Mouse (Mus musculus): ENCODE results near the gene Urb2. TPM values are rescaled to one million over a fixed set of nuclear protein-coding genes. Genes with fewer than 3 reads are reported as not detected.
A peak's percentile ranks its signal among the peaks of the same experiment; 100 is the strongest.
"Not testable (repeated sequence)": the region's sequence is repeated elsewhere in the genome, so short reads cannot be mapped to it uniquely, and the experiment has no call there.

Gene Urb2
- polyA plus RNA-seq, 1 experiment from 2014 or later: 5.9 TPM

- peak; percentile 90 for ATAC-seq (ENCODE audit: low FRiP score)
- Histone ChIP-seq H3K36me3 (peaks cover 14% of the 10 kb centered on the region), H3K27me3 (no peaks in the 10 kb centered on the region), H3K9me3 (replicated peaks) (no peaks in the 10 kb centered on the region), H3K4me2 (replicated peaks) (peak overlapping the region; percentile 77), H3K9ac (peak overlapping the region; percentile 75), H3K27ac (peak overlapping the region; percentile 96), H3K4me3 (peak overlapping the region; percentile 85), H3K4me1 (peaks cover 29% of the 10 kb centered on the region)
- under 1% methylated on average over 66 of the region's 87 CpGs for WGBS
Observed at GRCm38 (mm10) chr8:124020439-124021236, 670 bp upstream of the Urb2 start.

DNA sequence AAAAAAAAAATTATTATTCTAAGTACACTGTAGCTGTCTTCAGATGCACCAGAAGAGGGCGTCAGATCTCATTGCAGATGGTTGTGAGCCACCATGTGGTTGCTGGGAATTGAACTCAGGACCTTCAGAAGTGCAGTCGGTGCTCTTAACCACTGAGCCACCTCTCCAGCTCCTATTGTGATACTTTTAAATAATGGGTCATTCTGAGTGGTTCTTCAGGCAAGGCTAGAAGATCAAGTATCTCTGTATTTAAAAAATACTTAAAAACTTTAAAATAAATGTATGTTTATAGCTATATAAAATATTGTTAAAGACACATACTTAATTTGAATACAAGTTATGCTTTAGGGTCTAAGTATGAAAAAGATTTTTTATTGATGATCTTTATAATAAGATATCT is 5.0 kb downstream of the Urb2 start:
- not testable (repeated sequence) for H3K27ac ChIP-seq; H3K4me3 ChIP-seq; H3K4me2 ChIP-seq (replicated peaks); ATAC-seq (ENCODE audit: low FRiP score); H3K9me3 ChIP-seq (replicated peaks); H3K9ac ChIP-seq; H3K27me3 ChIP-seq
- peaks cover 60% of the 10 kb centered on the region for H3K36me3 ChIP-seq
- WGBS: 74% methylated on average over 2 of the region's 2 CpGs
- H3K4me1 ChIP-seq: peaks cover 10% of the 10 kb centered on the region

- H3K9ac ChIP-seq: no peak overlapping the region
- H3K36me3 ChIP-seq: peaks cover 71% of the 10 kb centered on the region
- no peak overlapping the region for H3K27ac ChIP-seq
- 96% methylated on average over 6 of the region's 6 CpGs for WGBS
- no peaks in the 10 kb centered on the region for H3K4me1 ChIP-seq
- H3K4me2 ChIP-seq (replicated peaks): no peak overlapping the region
- H3K4me3 ChIP-seq: no peak overlapping the region
- H3K9me3 ChIP-seq (replicated peaks): no peaks in the 10 kb centered on the region
- H3K27me3 ChIP-seq: no peaks in the 10 kb centered on the region
- no peak for ATAC-seq (ENCODE audit: low FRiP score)
Observed at GRCm38 (mm10) chr8:124027831-124028230, 6.5 kb downstream of the Urb2 start.

- H3K4me2 ChIP-seq (replicated peaks): no peak overlapping the region
- 72% methylated on average over 5 of the region's 5 CpGs for WGBS
- H3K27me3 ChIP-seq: no peaks in the 10 kb centered on the region
- no peak overlapping the region for H3K9ac ChIP-seq
- H3K36me3 ChIP-seq: peaks cover 74% of the 10 kb centered on the region
- H3K4me3 ChIP-seq: no peak overlapping the region
- H3K27ac ChIP-seq: no peak overlapping the region
- no peak for ATAC-seq (ENCODE audit: low FRiP score)
- no peaks in the 10 kb centered on the region for H3K4me1 ChIP-seq
- no peaks in the 10 kb centered on the region for H3K9me3 ChIP-seq (replicated peaks)
Observed at GRCm38 (mm10) chr8:124033400-124033799, 12.1 kb downstream of the Urb2 start.

DNA sequence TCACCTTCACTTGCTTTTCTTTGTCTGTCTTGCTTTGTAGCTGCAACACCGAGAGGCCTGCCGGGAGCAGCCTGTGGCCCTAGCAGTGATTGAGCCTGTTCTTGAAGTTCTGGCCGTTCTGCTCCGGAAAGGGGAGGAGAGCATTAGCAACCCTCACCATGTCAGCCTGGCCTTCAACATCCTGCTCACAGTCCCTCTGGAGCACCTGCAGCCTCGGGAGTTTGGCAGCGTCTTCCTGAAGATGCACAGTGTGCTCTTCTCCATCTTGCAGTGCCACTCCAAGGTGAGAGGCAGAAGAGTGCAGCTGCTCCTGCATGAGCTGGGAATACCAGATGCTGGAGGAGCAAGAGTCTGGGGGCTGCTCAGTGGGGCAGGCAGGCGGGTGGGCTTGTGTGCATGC is 16.8 kb downstream of the Urb2 start:
- Histone ChIP-seq H3K27me3 (no peaks in the 10 kb centered on the region), H3K36me3 (peaks cover 67% of the 10 kb centered on the region), H3K4me2 (replicated peaks) (no peak overlapping the region), H3K9me3 (replicated peaks) (no peaks in the 10 kb centered on the region), H3K4me1 (no peaks in the 10 kb centered on the region), H3K4me3 (no peak overlapping the region), H3K27ac (no peak overlapping the region), H3K9ac (no peak overlapping the region)
- 95% methylated on average over 7 of the region's 7 CpGs for WGBS
- ATAC-seq (ENCODE audit: low FRiP score): no peak

GRCm38 (mm10) chr8:124039351-124039750 is 18.0 kb downstream of the Urb2 start:
- Histone ChIP-seq H3K36me3 (peaks cover 68% of the 10 kb centered on the region), H3K9me3 (replicated peaks) (no peaks in the 10 kb centered on the region)
- ATAC-seq (ENCODE audit: low FRiP score): no peak

DNA sequence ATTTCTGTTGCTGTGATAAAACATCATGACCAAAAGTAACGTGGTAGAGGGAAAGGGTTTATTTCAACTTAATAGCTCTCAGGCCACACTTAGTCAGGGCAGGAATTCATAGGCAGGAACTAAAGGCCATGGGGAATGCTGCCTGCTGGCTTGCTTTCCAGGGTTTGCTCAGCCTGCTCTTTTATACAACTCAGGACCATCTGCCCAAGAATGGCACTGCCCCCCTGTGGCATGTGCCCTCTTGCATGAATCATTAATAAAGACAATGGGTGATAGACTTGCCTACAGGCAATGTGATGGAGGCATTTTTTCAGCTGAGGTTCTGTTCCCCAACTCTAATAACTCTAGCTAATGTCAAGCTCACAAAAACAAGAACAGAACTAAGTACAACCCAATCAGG is 20.9 kb downstream of the Urb2 start:
- ATAC-seq (ENCODE audit: low FRiP score): no peak
- Histone ChIP-seq H3K27ac (no peak overlapping the region), H3K9me3 (replicated peaks) (no peaks in the 10 kb centered on the region), H3K4me1 (no peaks in the 10 kb centered on the region), H3K27me3 (no peaks in the 10 kb centered on the region), H3K4me2 (replicated peaks) (no peak overlapping the region), H3K36me3 (peaks cover 68% of the 10 kb centered on the region), H3K4me3 (no peak overlapping the region), H3K9ac (no peak overlapping the region)
- 80% methylated on average over 1 of the region's 1 CpGs for WGBS

More at GRCm38 (mm10) chr8:124039351-124039750, 18.0 kb downstream of the Urb2 start:
- Histone ChIP-seq H3K4me1 (no peaks in the 10 kb centered on the region), H3K27me3 (no peaks in the 10 kb centered on the region), H3K27ac (no peak overlapping the region), H3K9ac (no peak overlapping the region), H3K4me3 (no peak overlapping the region), H3K4me2 (replicated peaks) (no peak overlapping the region)
- 93% methylated on average over 4 of the region's 4 CpGs for WGBS

GRCm38 (mm10) chr8:124044421-124044820 is 23.1 kb downstream of the Urb2 start:
- no peaks in the 10 kb centered on the region for H3K4me1 ChIP-seq

GRCm38 (mm10) chr8:124044931-124045330 is 23.6 kb downstream of the Urb2 start:
- no peaks in the 10 kb centered on the region for H3K9me3 ChIP-seq (replicated peaks)
- no peak overlapping the region for H3K27ac ChIP-seq
- no peak overlapping the region for H3K4me2 ChIP-seq (replicated peaks)
- H3K27me3 ChIP-seq: no peaks in the 10 kb centered on the region
- no peak overlapping the region for H3K9ac ChIP-seq
- WGBS: 95% methylated on average over 12 of the region's 12 CpGs
- no peak overlapping the region for H3K4me3 ChIP-seq
- ATAC-seq (ENCODE audit: low FRiP score): no peak
- peaks cover 53% of the 10 kb centered on the region for H3K36me3 ChIP-seq
- no peaks in the 10 kb centered on the region for H3K4me1 ChIP-seq

More at GRCm38 (mm10) chr8:124044421-124044820, 23.1 kb downstream of the Urb2 start:
- H3K4me3 ChIP-seq: no peak overlapping the region
- H3K9me3 ChIP-seq (replicated peaks): no peaks in the 10 kb centered on the region
- ATAC-seq (ENCODE audit: low FRiP score): no peak
- WGBS: 91% methylated on average over 5 of the region's 5 CpGs
- no peak overlapping the region for H3K9ac ChIP-seq
- H3K4me2 ChIP-seq (replicated peaks): no peak overlapping the region
- no peaks in the 10 kb centered on the region for H3K27me3 ChIP-seq
- no peak overlapping the region for H3K27ac ChIP-seq
- peaks cover 54% of the 10 kb centered on the region for H3K36me3 ChIP-seq

GRCm38 (mm10) chr8:124045856-124046255 is 24.5 kb downstream of the Urb2 start:
- H3K9ac ChIP-seq: no peak overlapping the region
- H3K27me3 ChIP-seq: no peaks in the 10 kb centered on the region
- H3K4me3 ChIP-seq: no peak overlapping the region
- H3K4me2 ChIP-seq (replicated peaks): no peak overlapping the region
- H3K9me3 ChIP-seq (replicated peaks): no peaks in the 10 kb centered on the region
- peaks cover 51% of the 10 kb centered on the region for H3K36me3 ChIP-seq
- WGBS: 92% methylated on average over 8 of the region's 8 CpGs
- H3K27ac ChIP-seq: no peak overlapping the region
- no peaks in the 10 kb centered on the region for H3K4me1 ChIP-seq
- ATAC-seq (ENCODE audit: low FRiP score): no peak

- no peak overlapping the region for H3K4me2 ChIP-seq (replicated peaks)
- H3K4me3 ChIP-seq: no peak overlapping the region
- H3K27ac ChIP-seq: no peak overlapping the region
- no peak overlapping the region for H3K9ac ChIP-seq
- no peaks in the 10 kb centered on the region for H3K4me1 ChIP-seq
- peaks cover 17% of the 10 kb centered on the region for H3K36me3 ChIP-seq
- H3K9me3 ChIP-seq (replicated peaks): no peaks in the 10 kb centered on the region
- no peaks in the 10 kb centered on the region for H3K27me3 ChIP-seq
- peak; percentile 52; the same call in 1 of the 2 replicates for ATAC-seq (ENCODE audit: low FRiP score)
- 23% methylated on average over 3 of the region's 3 CpGs for WGBS
Observed at GRCm38 (mm10) chr8:124052110-124052509, 30.8 kb downstream of the Urb2 start.

- no peaks in the 10 kb centered on the region for H3K27me3 ChIP-seq
- H3K27ac ChIP-seq: no peak overlapping the region
- H3K4me3 ChIP-seq: no peak overlapping the region
- H3K9ac ChIP-seq: no peak overlapping the region
- WGBS: 57% methylated on average over 4 of the region's 4 CpGs
- no peaks in the 10 kb centered on the region for H3K4me1 ChIP-seq
- no peaks in the 10 kb centered on the region for H3K9me3 ChIP-seq (replicated peaks)
- no peak for ATAC-seq (ENCODE audit: low FRiP score)
- peaks cover 12% of the 10 kb centered on the region for H3K36me3 ChIP-seq
- H3K4me2 ChIP-seq (replicated peaks): no peak overlapping the region
Observed at GRCm38 (mm10) chr8:124052568-124052967, 31.3 kb downstream of the Urb2 start.

Measured in hindbrain, embryonic 12.5 days (tissue).